Mouse (Mus musculus): Measurements from ENCODE around the gene Olfr1413.

Olfr1413 gene

GRCm38 (mm10) chr1:92571022-92571421, at the start of gene Olfr1413:
TSS of gene Olfr1413 (plus strand) at chr1:92571322.
- DNase-seq, result no peak

- DNase-seq, result peak; percentile 81
Observed at GRCm38 (mm10) chr1:92521376-92521775, 49.7 kb upstream of the Olfr1413 start.

GRCm38 (mm10) chr1:92523764-92524163, 47.4 kb upstream of the Olfr1413 start:
- no peak for DNase-seq

GRCm38 (mm10) chr1:92536972-92537371, 34.1 kb upstream of the Olfr1413 start:
- DNase-seq, result no peak

GRCm38 (mm10) chr1:92539071-92539470, 32.1 kb upstream of the Olfr1413 start:
- DNase-seq, result no peak

GRCm38 (mm10) chr1:92545929-92546328, 25.2 kb upstream of the Olfr1413 start:
- DNase-seq, result no peak

GRCm38 (mm10) chr1:92585479-92585878, 14.4 kb downstream of the Olfr1413 start, which contains the start of gene Olfr1412:
TSS of gene Olfr1412 (plus strand) at chr1:92585779.
- no peak for DNase-seq

GRCm38 (mm10) chr1:92594111-92594510, 23.0 kb downstream of the Olfr1413 start, which contains the start of gene Olfr1411:
TSS of gene Olfr1411 (plus strand) at chr1:92594411.
- DNase-seq, result no peak

GRCm38 (mm10) chr1:92596019-92596418, 24.9 kb downstream of the Olfr1413 start:
- DNase-seq, result no peak

- no peak for DNase-seq
Observed at GRCm38 (mm10) chr1:92605482-92605881, 34.4 kb downstream of the Olfr1413 start, which contains the start of gene Olfr1410. TSS of gene Olfr1410 (plus strand) at chr1:92605782.

- DNase-seq, result no peak
Observed at GRCm38 (mm10) chr1:92607711-92608110, 36.6 kb downstream of the Olfr1413 start.

GRCm38 (mm10) chr1:92611008-92611407, 39.9 kb downstream of the Olfr1413 start:
- peak; percentile 63 for DNase-seq

- DNase-seq, result no peak
Observed at GRCm38 (mm10) chr1:92613175-92613574, 42.1 kb downstream of the Olfr1413 start.

GRCm38 (mm10) chr1:92614516-92614915, 43.4 kb downstream of the Olfr1413 start:
- DNase-seq, result peak; percentile 60

GRCm38 (mm10) chr1:92616046-92616445, 44.9 kb downstream of the Olfr1413 start:
- DNase-seq, result no peak

GRCm38 (mm10) chr1:92617488-92617887, 46.4 kb downstream of the Olfr1413 start, which contains the start of gene Olfr12:
TSS of gene Olfr12 (plus strand) at chr1:92617788.
- DNase-seq, result no peak

GRCm38 (mm10) chr1:92618360-92618759, 47.2 kb downstream of the Olfr1413 start:
- no peak for DNase-seq

All from retina, postnatal 1 day (tissue).